Comparison of ENCODE assay signal across 9 mouse cellular contexts in genomic region chr19:6139701-6140100, GRCm38 (mm10). TPM values are rescaled to one million over a fixed set of nuclear protein-coding genes. Genes with fewer than 3 reads are reported as not detected.
DNase-seq lines count a peak whose midpoint lies in the region; ATAC-seq lines count a peak whose summit lies in the region.
"Had no signal": no experiment of that assay in that cellular context is flagged by ENCODE, and none has a peak within 500 bp of the region (broad histone marks: within the 10 kb centered on the region; RNA-seq: fewer than 3 reads in every experiment).

No protein-coding gene starts in this region.

- peaks cover 38% of the 10 kb centered on the region for H3K36me3 ChIP-seq in megakaryocyte, embryonic 14.5 days (replicated peaks; ENCODE audit: low read length)
- H3K36me3 ChIP-seq in limb, embryonic 13.5 days = peaks cover 34% of the 10 kb centered on the region
- peaks cover 5% of the 10 kb centered on the region; the same call in 1 of the 2 replicates for H3K36me3 ChIP-seq in stomach, embryonic 15.5 days

- peak overlapping the region; percentile 85 for H3K4me2 ChIP-seq in limb, embryonic 13.5 days (replicated peaks)
- H3K4me2 ChIP-seq in stomach, embryonic 15.5 days = peak overlapping the region; percentile 88

- H3K4me3 ChIP-seq in megakaryocyte, embryonic 14.5 days (replicated peaks) = peak overlapping the region; percentile 100
- H3K4me3 ChIP-seq in limb, embryonic 13.5 days = peak overlapping the region; percentile 67
- peak overlapping the region; percentile 78 for H3K4me3 ChIP-seq in stomach, embryonic 15.5 days (replicated peaks)

- no peak for ATAC-seq in cerebellum, adult (ENCODE audit: insufficient number of reproducible peaks, low FRiP score, low TSS enrichment)
- ATAC-seq in megakaryocyte, adult 5-6 weeks (ENCODE audit: poor library complexity, severe bottlenecking) = no peak
- no peak for ATAC-seq in limb, embryonic 13.5 days (ENCODE audit: low FRiP score, low read depth)
- no peak for ATAC-seq in stomach, embryonic 15.5 days (ENCODE audit: insufficient read depth, low FRiP score, low read depth)

- intact Hi-C loops in gastrocnemius, postnatal 14 days (cut with DNase I; ENCODE audit: low total_unique reads) = loop anchor here (5.0 kb wide), 1 partner anchor 93 kb away; no protein-coding TSS in a partner anchor

- peak overlapping the region; percentile 89; the same call in 1 of the 2 replicates for H3K9ac ChIP-seq in limb, embryonic 13.5 days
- H3K9ac ChIP-seq in stomach, embryonic 15.5 days = 0 out of 2 replicates have a peak overlapping the region, but pooled peaks have one; percentile 84

- H3K4me1 ChIP-seq in megakaryocyte, embryonic 14.5 days = peaks cover 32% of the 10 kb centered on the region
- peaks cover 13% of the 10 kb centered on the region for H3K4me1 ChIP-seq in limb, embryonic 13.5 days
- H3K4me1 ChIP-seq in stomach, embryonic 15.5 days = peaks cover 7% of the 10 kb centered on the region

- WGBS in limb, embryonic 13.5 days = 91% methylated on average over 6 of the region's 6 CpGs
- WGBS in stomach, embryonic 15.5 days = 94% methylated on average over 6 of the region's 6 CpGs

- peak; percentile 44 for DNase-seq in cerebellum, adult 11 months
- DNase-seq in layer of hippocampus, adult 8-10 months (ENCODE audit: low spot score in 2 of 2) = no peak
- DNase-seq in gastrocnemius, postnatal 14 days = no peak

- H3K27me3 ChIP-seq in megakaryocyte, embryonic 14.5 days (replicated peaks) = peaks cover 6% of the 10 kb centered on the region
- H3K27me3 ChIP-seq in limb, embryonic 13.5 days = no peaks in the 10 kb centered on the region
- H3K27me3 ChIP-seq in stomach, embryonic 15.5 days (replicated peaks) = no peaks in the 10 kb centered on the region

- H3K9me3 ChIP-seq in megakaryocyte, embryonic 14.5 days = no peaks in the 10 kb centered on the region
- no peaks in the 10 kb centered on the region for H3K9me3 ChIP-seq in limb, embryonic 13.5 days
- no peaks in the 10 kb centered on the region for H3K9me3 ChIP-seq in stomach, embryonic 15.5 days

- no peak overlapping the region for H3K27ac ChIP-seq in limb, embryonic 13.5 days
- peak overlapping the region; percentile 96; the same call in 1 of the 2 replicates for H3K27ac ChIP-seq in stomach, embryonic 15.5 days

RNA-seq across cellular contexts. Expression of gene Batf2, which starts 1.1 kb away (rescaled TPM):
- polyA plus RNA-seq in megakaryocyte, embryonic 14.5 days (2012; ENCODE audit: insufficient read depth, low replicate concordance) = 1.7 and 3.7 TPM in 2 replicates
- total RNA-seq in megakaryocyte, adult 5-6 weeks (2015) = 1.1 and 1.4 TPM in 2 replicates
- 0.48 and 0.49 TPM in 2 replicates for total RNA-seq in megakaryocyte, adult 5-6 weeks (2017)
- polyA plus RNA-seq in limb, embryonic 13.5 days (2015; fragmentation: Nextera tagmentation; extraction: Ambion mirVana) = not detected in 2 replicates
- polyA plus RNA-seq in stomach, embryonic 15.5 days (2015; fragmentation: Nextera tagmentation; extraction: Ambion mirVana) = 0.34 and 0.55 TPM in 2 replicates
- total RNA-seq in layer of hippocampus, adult 8-10 months (2022) = 1 to 10 TPM in 1 of 4 experiments, under 1 TPM in 2, not detected in 1; 0.83 to 1.3 (median 0.96) TPM
- total RNA-seq in gastrocnemius, postnatal 14 days (2021) = under 1 TPM in 1 of 2 experiments, not detected in 1; 0.20 TPM

RNA-seq across cellular contexts. Expression of gene Arl2, which starts 1.6 kb away (rescaled TPM):
- 46.0 and 68.7 TPM in 2 replicates for polyA plus RNA-seq in megakaryocyte, embryonic 14.5 days (2012; ENCODE audit: insufficient read depth, low replicate concordance)
- 9.1 and 10.6 TPM in 2 replicates for total RNA-seq in megakaryocyte, adult 5-6 weeks (2015)
- 8.0 and 9.7 TPM in 2 replicates for total RNA-seq in megakaryocyte, adult 5-6 weeks (2017)
- 88.7 and 90.4 TPM in 2 replicates for polyA plus RNA-seq in limb, embryonic 13.5 days (2015; fragmentation: Nextera tagmentation; extraction: Ambion mirVana)
- 101 and 102 TPM in 2 replicates for polyA plus RNA-seq in stomach, embryonic 15.5 days (2015; fragmentation: Nextera tagmentation; extraction: Ambion mirVana)
- total RNA-seq in layer of hippocampus, adult 8-10 months (2022) = 10 to 100 TPM; 79.8 to 93.3 (median 85.0) TPM
- total RNA-seq in gastrocnemius, postnatal 14 days (2021) = 10 to 100 TPM; 53.4 to 55.4 TPM

RNA-seq across cellular contexts. Expression of gene Snx15, which starts 11.6 kb away (rescaled TPM):
- 138 and 337 TPM in 2 replicates for polyA plus RNA-seq in megakaryocyte, embryonic 14.5 days (2012; ENCODE audit: insufficient read depth, low replicate concordance)
- total RNA-seq in megakaryocyte, adult 5-6 weeks (2015) = 9.9 and 13.5 TPM in 2 replicates
- total RNA-seq in megakaryocyte, adult 5-6 weeks (2017) = 5.2 and 6.4 TPM in 2 replicates
- 33.0 and 33.7 TPM in 2 replicates for polyA plus RNA-seq in limb, embryonic 13.5 days (2015; fragmentation: Nextera tagmentation; extraction: Ambion mirVana)
- polyA plus RNA-seq in stomach, embryonic 15.5 days (2015; fragmentation: Nextera tagmentation; extraction: Ambion mirVana) = 29.2 and 29.9 TPM in 2 replicates
- 10 to 100 TPM; 38.7 to 43.0 (median 41.8) TPM for total RNA-seq in layer of hippocampus, adult 8-10 months (2022)
- total RNA-seq in gastrocnemius, postnatal 14 days (2021) = 10 to 100 TPM in 1 of 2 experiments, 1 to 10 TPM in 1; 8.2 to 11.9 TPM

RNA-seq across cellular contexts. Expression of gene Sac3d1, which starts 21.3 kb away (rescaled TPM):
- polyA plus RNA-seq in megakaryocyte, embryonic 14.5 days (2012; ENCODE audit: insufficient read depth, low replicate concordance) = 66.7 and 124 TPM in 2 replicates
- 3.4 and 5.7 TPM in 2 replicates for total RNA-seq in megakaryocyte, adult 5-6 weeks (2015)
- total RNA-seq in megakaryocyte, adult 5-6 weeks (2017) = 3.9 and 4.0 TPM in 2 replicates
- 42.9 and 44.0 TPM in 2 replicates for polyA plus RNA-seq in limb, embryonic 13.5 days (2015; fragmentation: Nextera tagmentation; extraction: Ambion mirVana)
- polyA plus RNA-seq in stomach, embryonic 15.5 days (2015; fragmentation: Nextera tagmentation; extraction: Ambion mirVana) = 40.7 and 46.1 TPM in 2 replicates
- 10 to 100 TPM; 11.0 to 13.4 (median 12.9) TPM for total RNA-seq in layer of hippocampus, adult 8-10 months (2022)
- total RNA-seq in gastrocnemius, postnatal 14 days (2021) = 10 to 100 TPM in 1 of 2 experiments, 1 to 10 TPM in 1; 8.8 to 14.4 TPM

RNA-seq across cellular contexts. Expression of gene Naaladl1, which starts 34.1 kb away (rescaled TPM):
- 0.30 TPM in 1 of 2 replicates, not detected in the other for polyA plus RNA-seq in megakaryocyte, embryonic 14.5 days (2012; ENCODE audit: insufficient read depth, low replicate concordance)
- 0.32 and 1.2 TPM in 2 replicates for total RNA-seq in megakaryocyte, adult 5-6 weeks (2015)
- total RNA-seq in megakaryocyte, adult 5-6 weeks (2017) = 0.28 and 0.55 TPM in 2 replicates
- polyA plus RNA-seq in limb, embryonic 13.5 days (2015; fragmentation: Nextera tagmentation; extraction: Ambion mirVana) = 0.46 and 0.65 TPM in 2 replicates
- polyA plus RNA-seq in stomach, embryonic 15.5 days (2015; fragmentation: Nextera tagmentation; extraction: Ambion mirVana) = 3.0 and 5.9 TPM in 2 replicates
- total RNA-seq in layer of hippocampus, adult 8-10 months (2022) = under 1 TPM in 3 of 4 experiments, not detected in 1; 0.14 to 0.25 (median 0.17) TPM
- total RNA-seq in gastrocnemius, postnatal 14 days (2021) = not detected
- total RNA-seq: liver, adult 2 months had no signal
- polyA plus RNA-seq: liver, adult 2 months had no signal

Comparison
In these comparisons a context has a peak if more than half of its experiments do, and no peak if none do; other contexts are left out.
1. RNA of gene Arl2, which starts 1.6 kb away (total RNA-seq): 79.8 to 93.3 TPM in layer of hippocampus, adult 8-10 months and 53.4 to 55.4 TPM in gastrocnemius, postnatal 14 days; 8.0 to 10.6 TPM in megakaryocyte, adult 5-6 weeks; every median in the first group is over 4 times any median in the second.
2. Peak in every context shown above with its lines, with median percentiles within 50 percentile points of each other: H3K4me3 ChIP-seq.